Mouse (Mus musculus) embryonic stem cell, embryonic (primary cell): ENCODE measurements around the gene Aarsd1.

Source experiments
- CTCF ChIA-PET, 4 experiments: fragments of 300-600 bp in 2 of 4; fragments of 350-600 bp in 2 of 4; sonication (Branson Sonifier 250); formaldehyde crosslinking; loops; one replicate each; lab custom pipeline; 2022; ENCODE audit warnings: inconsistent platforms in 2 of 4; lab: Charles Lee
- POLR2A ChIA-PET, 4 experiments: fragments of 300-600 bp in 2 of 4; fragments of 350-600 bp in 2 of 4; sonication (Branson Sonifier 250); formaldehyde crosslinking; loops; one replicate each; lab custom pipeline; 2022; ENCODE audit warnings: antibody characterized with exemption in 4 of 4, inconsistent platforms in 1 of 4; lab: Charles Lee

The Aarsd1 gene

DNA sequence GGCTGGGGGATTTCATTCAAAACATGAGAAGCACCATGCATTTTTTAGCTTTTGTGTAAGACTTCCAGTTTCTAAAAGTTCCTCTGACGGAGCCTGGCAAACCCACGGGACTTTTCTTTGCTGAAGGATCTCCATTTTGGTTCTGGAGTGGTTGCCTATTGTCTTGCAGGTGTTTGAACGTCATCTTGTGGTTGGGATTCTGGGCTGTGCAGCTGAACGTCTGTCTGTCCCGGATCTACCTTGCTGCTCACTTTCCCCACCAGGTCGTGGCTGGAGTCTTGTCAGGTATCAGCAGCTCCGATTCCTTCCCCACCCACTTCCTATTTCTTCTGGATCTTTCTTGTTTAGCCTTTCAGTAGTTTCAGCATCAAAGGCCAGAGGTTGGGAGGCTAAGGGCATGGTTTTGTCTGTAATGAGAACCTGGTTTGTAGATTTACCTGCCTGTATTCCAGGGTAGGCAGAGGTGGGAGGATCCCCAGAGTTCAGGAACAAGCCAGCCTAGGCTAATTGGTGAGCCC is 42.9 kb downstream of the Aarsd1 start:
- ChIA-PET CTCF (interaction anchor here in 3 of 4 experiments (0.7 to 2.2 kb wide), 4 partner anchors 21 to 660 kb away, joined by 3 to 7 read pairs (median 3); no protein-coding TSS in a partner anchor), POLR2A (interaction anchor here in 2 of 4 experiments (0.6 to 2.1 kb wide), 5 partner anchors 12 to 68 kb away, joined by 3 to 7 read pairs (median 4); partner anchors contain the start of gene Rpl27 (in 2 of the 2))

DNA sequence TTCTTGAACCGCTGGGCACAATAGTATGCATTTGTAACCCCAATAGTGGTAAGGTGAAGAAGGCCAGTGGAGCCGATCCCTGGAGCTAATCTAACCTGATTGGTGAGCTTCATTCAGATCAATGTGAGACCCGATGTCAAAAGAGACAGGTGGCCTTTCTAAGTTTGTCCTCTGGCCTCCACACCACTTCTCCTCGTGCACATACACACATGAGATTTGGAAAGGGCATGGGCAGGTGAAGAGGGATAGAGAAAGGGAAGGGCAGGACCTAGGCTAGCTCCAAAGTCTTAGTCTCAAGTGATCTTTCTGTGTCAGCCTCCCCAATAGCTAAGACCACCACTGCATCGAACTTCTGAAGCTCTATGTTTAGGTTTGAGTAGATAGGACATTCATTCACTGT is 47.3 kb downstream of the Aarsd1 start:
- POLR2A ChIA-PET, result interaction anchor here in 1 of 4 experiments (0.8 kb wide), 1 partner anchor 10 kb away, joined by 4 read pairs; no protein-coding TSS in a partner anchor
- CTCF ChIA-PET, result interaction anchor here in 2 of 4 experiments (1.0 to 1.9 kb wide), 3 partner anchors 23 to 1072 kb away, joined by 3 to 5 read pairs (median 3); no protein-coding TSS in a partner anchor

DNA sequence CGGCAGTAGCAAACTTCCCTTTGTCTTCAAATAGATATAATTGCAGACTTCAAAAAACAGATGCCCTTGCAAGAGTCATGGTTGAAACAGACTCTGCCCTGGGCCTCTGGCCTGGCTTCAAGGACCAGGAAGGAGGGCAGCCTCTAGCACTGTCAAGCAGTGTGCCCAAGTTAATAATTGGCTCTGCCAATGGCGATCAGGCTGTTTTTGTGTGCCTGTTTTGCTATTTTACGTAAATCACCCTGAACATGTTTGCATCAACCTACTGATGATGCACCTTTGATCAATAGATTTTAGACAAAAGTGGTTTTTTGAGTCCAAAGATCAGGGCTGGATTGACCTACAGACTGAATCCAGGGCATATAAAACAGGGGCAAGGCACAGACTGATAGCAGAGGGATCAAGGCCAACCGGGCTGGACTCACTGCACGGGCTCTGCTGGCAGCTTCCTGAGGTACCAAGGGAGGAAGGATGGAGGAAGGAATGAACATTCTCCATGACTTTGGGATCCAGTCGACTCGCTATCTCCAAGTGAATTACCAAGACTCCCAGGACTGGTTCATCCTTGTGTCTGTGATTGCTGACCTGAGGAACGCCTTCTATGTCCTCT is 50.0 kb downstream of the Aarsd1 start, which contains the start of gene G6pc:
G6pc (plus strand) TSS at position 236 of the 610 bp plus-strand sequence.
- CTCF ChIA-PET, result interaction anchor here in 1 of 4 experiments (0.5 kb wide), 1 partner anchor 18 kb away, joined by 3 read pairs; no protein-coding TSS in a partner anchor
- POLR2A ChIA-PET, result no interaction called here

DNA sequence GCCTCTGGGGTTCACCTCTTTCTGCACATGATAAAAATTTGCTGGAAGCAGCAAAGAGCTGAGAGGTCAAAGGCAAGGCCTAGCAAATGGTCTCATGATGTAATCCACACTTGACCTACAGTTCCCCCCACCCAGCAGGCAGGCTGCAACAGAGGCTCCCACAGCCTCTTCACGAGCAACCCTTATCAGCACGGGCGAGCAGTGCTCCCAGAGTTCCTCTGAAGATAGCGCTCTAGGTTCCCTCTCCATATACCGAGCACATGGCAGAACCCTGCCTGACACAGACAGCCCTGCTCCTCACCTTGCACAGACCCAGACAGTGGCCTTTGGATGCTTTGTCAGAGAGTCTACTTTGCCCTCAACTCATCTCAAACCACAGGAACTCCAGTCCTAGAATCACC is 52.9 kb downstream of the Aarsd1 start:
- CTCF ChIA-PET, result no interaction called here
- POLR2A ChIA-PET, result interaction anchor here in 1 of 4 experiments (0.6 kb wide), 1 partner anchor 175 kb away, joined by 6 read pairs; no protein-coding TSS in a partner anchor

DNA sequence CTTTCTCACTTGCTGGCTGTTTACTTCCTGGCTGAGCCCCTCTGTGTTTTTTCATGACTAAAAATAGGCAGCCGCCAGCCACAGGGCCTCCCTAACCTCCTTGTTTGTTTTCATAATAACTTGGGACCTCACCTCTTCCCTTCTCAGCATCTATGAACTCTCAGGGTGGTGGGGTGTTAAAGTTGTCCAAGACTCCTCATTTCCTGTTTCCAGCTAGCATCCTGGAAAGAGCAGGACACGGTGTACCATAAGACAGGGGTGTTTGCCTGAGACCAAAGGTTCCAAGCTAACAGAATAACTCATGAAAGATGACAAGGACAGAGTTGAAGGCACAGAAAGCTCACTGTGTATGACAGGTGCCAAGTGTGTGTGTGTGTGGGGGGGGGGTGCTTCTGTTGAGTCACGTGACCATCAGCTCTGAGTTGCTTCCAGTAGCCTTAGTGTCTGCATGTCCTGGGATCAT is 56.7 kb downstream of the Aarsd1 start:
- ChIA-PET CTCF (no interaction called here), POLR2A (interaction anchor here in 1 of 4 experiments (1.6 kb wide), 1 partner anchor 81 kb away, joined by 6 read pairs; the partner anchor contains the start of gene Rpl27)

DNA sequence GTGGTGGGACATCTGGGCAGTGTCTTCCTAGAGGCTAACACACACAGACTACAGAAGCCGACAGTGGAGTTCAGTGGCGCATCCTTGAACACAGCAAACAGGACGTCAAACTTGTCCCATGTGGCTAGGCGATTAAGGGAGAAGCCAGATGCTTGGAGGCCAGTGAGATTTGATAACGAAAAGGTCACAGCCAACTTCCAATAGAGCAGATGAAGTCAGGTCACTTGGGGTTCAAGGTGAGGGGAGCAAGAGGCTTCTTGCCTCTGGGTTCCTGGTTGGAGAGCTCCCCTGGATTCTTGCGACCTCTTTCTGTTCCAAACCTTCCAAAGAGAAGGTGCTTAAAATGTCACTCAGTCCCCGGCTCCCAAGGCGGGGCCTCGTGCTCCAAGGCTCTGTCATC is 57.6 kb downstream of the Aarsd1 start:
- ChIA-PET POLR2A (interaction anchor here in 2 of 4 experiments (0.6 to 1.6 kb wide), 4 partner anchors 21 to 290 kb away, joined by 3 to 6 read pairs (median 4); partner anchors contain the start of genes Naglu (in 1 of the 2) and Rpl27 (in 1 of the 2)), CTCF (interaction anchor here in 1 of 4 experiments (0.6 to 1.4 kb wide), 2 partner anchors 13 to 25 kb away, joined by 3 read pairs; no protein-coding TSS in a partner anchor)

DNA sequence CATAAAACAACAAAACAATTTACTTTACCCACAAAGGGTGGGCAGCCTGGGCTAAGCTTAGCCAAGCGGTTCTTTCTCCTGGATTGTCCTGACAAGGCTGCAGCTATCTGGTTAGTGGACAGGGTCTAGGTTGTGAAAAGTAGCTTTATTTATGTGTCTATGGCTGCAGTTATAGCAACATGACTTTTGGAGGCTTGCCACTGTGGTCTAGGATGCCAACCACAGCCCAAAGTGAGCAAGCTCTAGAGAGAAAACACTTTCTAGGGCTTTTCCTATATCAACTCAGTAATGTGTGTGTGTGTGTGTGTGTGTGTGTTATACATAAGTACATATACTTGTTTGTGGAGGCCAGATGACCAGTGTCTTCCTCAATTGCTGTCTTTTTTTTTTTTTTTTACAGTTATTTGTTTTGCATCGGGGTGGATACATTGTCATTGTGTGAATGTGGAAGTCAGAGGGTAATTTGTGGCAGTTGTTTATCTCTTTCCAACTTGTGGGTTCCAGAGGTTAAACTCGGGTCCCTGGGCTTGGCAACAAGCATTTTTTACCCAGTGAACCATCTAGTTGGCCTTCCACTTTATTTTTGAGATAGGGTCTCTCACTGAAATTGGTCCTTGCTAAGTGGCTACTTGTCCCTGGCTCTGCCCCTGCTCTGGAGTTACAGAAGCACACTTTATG is 59.8 kb downstream of the Aarsd1 start:
- POLR2A ChIA-PET, result interaction anchor here in 3 of 4 experiments (0.8 to 1.9 kb wide), 7 partner anchors 9 to 84 kb away, joined by 3 to 5 read pairs (median 4); partner anchors contain the start of gene Rpl27 (in 2 of the 3)
- CTCF ChIA-PET, result no interaction called here
